Mouse (Mus musculus): ENCODE measurements around the gene Msn. TPM values are rescaled to one million over a fixed set of nuclear protein-coding genes. Genes with fewer than 3 reads are reported as not detected.

Msn gene
- polyA plus RNA-seq, 1 experiment from 2014 or later = 91.7 TPM

DNA sequence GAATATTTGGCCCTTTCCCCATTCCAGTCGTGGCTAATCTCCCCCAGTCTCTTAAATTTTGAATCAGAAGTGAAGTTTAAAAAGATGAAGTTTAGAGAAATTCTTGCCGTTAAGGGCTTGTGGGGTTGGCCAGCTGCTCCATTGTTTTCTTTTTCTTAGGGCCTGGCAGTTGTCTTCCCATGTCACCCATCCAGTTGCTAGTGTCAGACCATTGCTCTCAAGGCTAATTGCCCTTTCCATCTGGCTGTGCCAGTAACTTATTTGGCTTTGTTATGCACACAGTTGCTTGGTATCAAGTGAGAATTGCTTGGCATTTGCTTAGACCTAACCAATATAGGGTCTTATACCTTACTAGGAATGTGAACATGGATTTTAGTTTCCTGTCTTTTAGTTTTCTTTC, 24.2 kb downstream of the Msn start:
- no peaks in the 10 kb centered on the region for H3K4me1 ChIP-seq
- no peak overlapping the region for H3K27ac ChIP-seq (replicated peaks)
- no peak overlapping the region for H3K4me3 ChIP-seq
- 82% methylated on average over 2 of the region's 2 CpGs for WGBS
- H3K27me3 ChIP-seq (replicated peaks; ENCODE audit: low read depth, poor library complexity, severe bottlenecking) = peaks cover 12% of the 10 kb centered on the region; the same call in 1 of the 2 replicates
- no peak for DNase-seq (ENCODE audit: low spot score)
- H3K36me3 ChIP-seq (replicated peaks) = peaks cover 3% of the 10 kb centered on the region; the same call in 1 of the 2 replicates
- no peaks in the 10 kb centered on the region for H3K9me3 ChIP-seq

DNA sequence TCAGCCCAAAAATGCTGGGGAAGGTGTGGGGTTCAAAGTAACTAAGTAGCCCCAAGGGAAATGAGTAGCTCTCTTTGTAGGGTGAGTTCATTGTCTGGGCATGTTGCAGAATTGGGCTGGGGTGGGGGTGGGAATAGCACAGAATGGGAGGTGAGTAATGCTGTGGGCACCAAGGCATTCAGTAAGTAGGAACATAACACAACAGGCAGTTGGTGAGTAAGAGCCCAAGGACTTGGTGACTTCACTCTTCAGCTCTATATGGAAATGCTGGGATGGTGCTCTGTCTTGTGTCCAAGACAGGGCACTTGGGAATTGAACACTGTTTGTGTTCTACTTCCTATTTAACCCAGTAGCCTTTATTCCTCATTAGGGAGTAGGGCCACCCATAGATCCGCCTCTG, 26.1 kb downstream of the Msn start:
- H3K9me3 ChIP-seq = no peaks in the 10 kb centered on the region
- DNase-seq (ENCODE audit: low spot score) = no peak
- 79% methylated on average over 1 of the region's 1 CpGs for WGBS
- H3K36me3 ChIP-seq (replicated peaks) = no peaks in the 10 kb centered on the region; the same call in 1 of the 2 replicates
- peaks cover 6% of the 10 kb centered on the region; the same call in 1 of the 2 replicates for H3K27me3 ChIP-seq (replicated peaks; ENCODE audit: low read depth, poor library complexity, severe bottlenecking)
- H3K4me1 ChIP-seq = no peaks in the 10 kb centered on the region
- H3K27ac ChIP-seq (replicated peaks) = no peak overlapping the region
- H3K4me3 ChIP-seq = no peak overlapping the region

DNA sequence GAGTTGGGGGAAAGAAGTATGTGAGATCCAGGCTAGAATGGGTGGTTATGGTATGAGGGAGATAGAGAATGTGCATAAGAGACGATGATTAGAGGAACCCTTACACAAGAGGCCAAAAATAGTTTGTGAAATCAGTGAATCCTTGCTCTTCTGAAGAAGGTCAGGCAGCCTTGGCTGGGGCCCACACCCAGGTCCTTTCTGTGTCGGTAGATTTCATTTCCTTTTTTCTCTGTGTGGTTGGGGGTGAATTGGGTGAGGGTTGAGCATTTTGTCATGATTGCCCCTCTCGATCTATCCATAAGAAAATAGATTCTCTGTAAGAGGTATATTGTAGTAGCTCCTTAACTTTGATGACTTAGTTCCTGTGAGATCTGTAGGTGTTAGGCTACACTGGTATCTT, 31.0 kb downstream of the Msn start:
- Histone ChIP-seq H3K27ac (replicated peaks) (no peak overlapping the region), H3K27me3 (replicated peaks; ENCODE audit: low read depth, poor library complexity, severe bottlenecking) (peaks cover 4% of the 10 kb centered on the region; the same call in 1 of the 2 replicates), H3K9me3 (no peaks in the 10 kb centered on the region), H3K36me3 (replicated peaks) (no peaks in the 10 kb centered on the region), H3K4me3 (no peak overlapping the region), H3K4me1 (0 out of 2 replicates have a peak, but pooled peaks cover 4% of the 10 kb centered on the region)
- no peak for DNase-seq (ENCODE audit: low spot score)
- 86% methylated on average over 3 of the region's 3 CpGs for WGBS

DNA sequence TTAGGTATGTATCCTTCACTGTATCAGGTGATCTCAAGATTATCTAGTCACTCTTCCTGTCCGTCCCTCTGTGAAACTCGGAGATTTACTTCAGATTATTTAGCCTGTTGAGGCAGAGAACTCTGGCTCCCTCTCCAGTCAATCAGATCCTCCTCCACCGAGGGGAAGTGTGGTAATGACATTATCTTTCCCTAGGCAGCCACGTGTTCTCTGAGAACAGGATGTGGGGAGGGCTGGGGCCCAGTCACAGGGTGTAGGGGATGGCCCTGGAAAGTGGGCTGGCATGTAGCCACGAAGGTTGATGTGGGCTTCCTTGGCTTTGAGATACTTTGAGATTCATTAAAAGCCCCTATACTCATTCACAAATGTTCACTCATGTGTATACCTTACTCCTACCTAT, 34.3 kb downstream of the Msn start:
- Histone ChIP-seq H3K4me3 (no peak overlapping the region), H3K36me3 (replicated peaks) (no peaks in the 10 kb centered on the region), H3K27ac (replicated peaks) (no peak overlapping the region), H3K9me3 (no peaks in the 10 kb centered on the region), H3K27me3 (replicated peaks; ENCODE audit: low read depth, poor library complexity, severe bottlenecking) (peaks cover 11% of the 10 kb centered on the region; the same call in 1 of the 2 replicates), H3K4me1 (0 out of 2 replicates have a peak, but pooled peaks cover 4% of the 10 kb centered on the region)
- WGBS = 49% methylated on average over 5 of the region's 5 CpGs
- DNase-seq (ENCODE audit: low spot score) = peak; percentile 8

DNA sequence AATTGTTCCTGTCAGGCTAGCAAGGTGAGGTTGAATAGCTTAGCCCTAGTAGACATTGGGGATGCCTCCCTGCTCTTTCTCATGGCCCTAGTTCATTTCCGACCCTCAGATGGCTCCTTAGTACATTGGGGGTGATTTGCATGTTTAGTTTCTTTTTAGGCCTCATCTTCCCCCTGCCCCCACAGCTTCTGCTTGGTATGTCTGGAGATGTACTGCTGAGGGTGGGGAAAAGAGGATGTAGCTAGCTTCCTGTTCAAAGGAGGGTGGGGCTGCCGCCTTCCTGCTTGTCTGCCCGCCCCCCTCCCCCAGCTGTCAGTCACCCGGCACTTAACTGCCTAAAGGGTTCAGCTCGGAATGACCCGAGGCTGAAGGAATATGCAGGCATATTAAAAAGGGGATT, 34.8 kb downstream of the Msn start:
- Histone ChIP-seq H3K27me3 (replicated peaks; ENCODE audit: low read depth, poor library complexity, severe bottlenecking) (peaks cover 11% of the 10 kb centered on the region; the same call in 1 of the 2 replicates), H3K4me1 (0 out of 2 replicates have a peak, but pooled peaks cover 4% of the 10 kb centered on the region), H3K4me3 (no peak overlapping the region), H3K27ac (replicated peaks) (no peak overlapping the region), H3K36me3 (replicated peaks) (no peaks in the 10 kb centered on the region), H3K9me3 (no peaks in the 10 kb centered on the region)
- 59% methylated on average over 6 of the region's 6 CpGs for WGBS
- DNase-seq (ENCODE audit: low spot score) = peak; percentile 22

DNA sequence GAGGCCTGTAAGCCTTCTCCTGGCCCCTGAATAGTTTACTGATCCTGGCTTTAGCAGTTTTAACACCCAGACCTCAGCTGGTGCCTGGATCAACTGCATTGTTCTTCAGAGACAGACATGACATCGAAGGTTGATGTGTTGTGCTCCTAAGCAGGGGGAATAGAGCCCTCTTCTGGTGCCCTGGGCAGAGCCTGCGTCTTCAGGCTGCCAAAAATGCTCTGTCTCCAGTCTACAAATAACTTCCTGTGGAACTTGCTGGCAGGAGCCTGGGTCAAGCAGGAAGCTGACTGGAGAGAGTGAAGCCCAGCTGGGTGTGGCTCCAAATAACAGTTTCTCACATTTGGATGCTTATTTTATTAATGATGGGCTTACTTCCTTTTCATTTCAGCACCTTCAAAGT, 37.4 kb downstream of the Msn start:
- Histone ChIP-seq H3K4me1 (0 out of 2 replicates have a peak, but pooled peaks cover 4% of the 10 kb centered on the region), H3K36me3 (replicated peaks) (no peaks in the 10 kb centered on the region), H3K9me3 (no peaks in the 10 kb centered on the region), H3K27me3 (replicated peaks; ENCODE audit: low read depth, poor library complexity, severe bottlenecking) (peaks cover 11% of the 10 kb centered on the region; the same call in 1 of the 2 replicates), H3K4me3 (no peak overlapping the region), H3K27ac (replicated peaks) (no peak overlapping the region)
- DNase-seq (ENCODE audit: low spot score) = no peak
- WGBS = 53% methylated on average over 2 of the region's 2 CpGs

GRCm38 (mm10) chrX:96134243-96134661, 38.4 kb downstream of the Msn start:
- peaks cover 7% of the 10 kb centered on the region; the same call in 1 of the 2 replicates for H3K27me3 ChIP-seq (replicated peaks; ENCODE audit: low read depth, poor library complexity, severe bottlenecking)
- no peak overlapping the region for H3K27ac ChIP-seq (replicated peaks)
- no peaks in the 10 kb centered on the region for H3K9me3 ChIP-seq
- WGBS = 77% methylated on average over 5 of the region's 5 CpGs
- no peak for DNase-seq (ENCODE audit: low spot score)
- no peak overlapping the region for H3K4me3 ChIP-seq
- no peaks in the 10 kb centered on the region for H3K36me3 ChIP-seq (replicated peaks)
- H3K4me1 ChIP-seq = 0 out of 2 replicates have a peak, but pooled peaks cover 4% of the 10 kb centered on the region

DNA sequence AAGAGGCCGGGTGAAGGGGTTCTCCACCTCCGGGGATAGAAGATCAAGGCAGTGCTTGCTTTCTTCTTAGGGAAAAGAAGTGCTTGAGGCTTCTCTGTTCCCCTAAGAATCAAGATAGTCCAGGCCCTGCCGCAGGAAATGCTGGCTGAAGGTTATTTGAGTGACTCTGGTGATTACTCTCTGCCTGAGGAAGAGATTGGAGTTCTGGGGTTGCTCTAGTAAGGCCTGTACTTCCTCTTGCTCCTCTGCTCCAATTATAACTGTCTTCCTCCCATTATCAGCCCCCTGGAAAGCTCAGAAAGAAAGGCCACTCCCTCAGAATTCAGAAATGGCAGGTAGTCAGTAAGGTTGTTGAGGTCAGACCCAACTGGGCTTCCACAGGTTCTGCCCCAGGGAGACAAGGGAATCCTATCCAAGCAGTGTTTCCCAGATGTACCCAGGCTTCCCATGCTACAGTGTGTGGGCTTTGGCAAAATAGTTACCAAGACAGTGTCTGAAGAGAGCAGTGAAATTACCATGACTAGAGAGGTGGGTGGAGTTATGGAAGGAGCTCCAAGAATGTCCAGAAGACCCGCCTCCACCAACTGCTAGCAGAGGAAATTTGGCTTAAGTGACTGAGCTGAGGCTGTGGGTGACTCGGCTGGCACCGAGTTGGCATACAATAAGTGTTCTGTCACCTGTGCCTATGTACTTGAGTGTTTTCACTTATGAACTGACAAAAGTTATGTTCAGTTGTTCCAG, 39.2 kb downstream of the Msn start:
- H3K27me3 ChIP-seq (replicated peaks; ENCODE audit: low read depth, poor library complexity, severe bottlenecking) = peaks cover 7% of the 10 kb centered on the region; the same call in 1 of the 2 replicates
- H3K36me3 ChIP-seq (replicated peaks) = no peaks in the 10 kb centered on the region
- H3K4me1 ChIP-seq = 0 out of 2 replicates have a peak, but pooled peaks cover 4% of the 10 kb centered on the region
- no peaks in the 10 kb centered on the region for H3K9me3 ChIP-seq
- H3K27ac ChIP-seq (replicated peaks) = no peak overlapping the region
- DNase-seq (ENCODE audit: low spot score) = no peak
- WGBS = 78% methylated on average over 6 of the region's 6 CpGs
- no peak overlapping the region for H3K4me3 ChIP-seq

- DNase-seq (ENCODE audit: low spot score) = no peak
- no peak overlapping the region for H3K27ac ChIP-seq (replicated peaks)
- peaks cover 7% of the 10 kb centered on the region; the same call in 1 of the 2 replicates for H3K27me3 ChIP-seq (replicated peaks; ENCODE audit: low read depth, poor library complexity, severe bottlenecking)
- H3K4me3 ChIP-seq = no peak overlapping the region
- no peaks in the 10 kb centered on the region for H3K36me3 ChIP-seq (replicated peaks)
- H3K9me3 ChIP-seq = no peaks in the 10 kb centered on the region
- H3K4me1 ChIP-seq = 0 out of 2 replicates have a peak, but pooled peaks cover 3% of the 10 kb centered on the region
- WGBS = 91% methylated on average over 4 of the region's 4 CpGs
Observed at GRCm38 (mm10) chrX:96135581-96135980, 39.7 kb downstream of the Msn start.

DNA sequence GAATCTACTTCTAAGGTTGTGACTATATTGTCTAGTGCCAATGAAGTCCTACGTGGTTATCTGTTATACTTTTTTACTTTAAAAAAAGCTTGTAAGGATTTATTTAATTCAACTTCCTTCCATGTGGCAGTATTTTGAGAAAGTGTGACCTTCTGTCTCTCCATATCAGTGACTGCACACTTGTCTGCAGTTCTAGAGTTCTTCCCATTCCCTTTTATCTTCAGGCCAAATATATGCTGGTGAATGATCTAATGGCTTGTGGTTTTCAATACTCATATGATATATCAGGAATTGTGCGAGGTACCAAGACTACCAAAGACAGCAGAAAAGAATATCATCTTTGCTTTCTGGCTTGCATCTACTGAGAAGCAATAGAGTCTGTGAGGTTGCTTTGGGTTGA, 43.4 kb downstream of the Msn start:
- no peaks in the 10 kb centered on the region for H3K9me3 ChIP-seq
- DNase-seq (ENCODE audit: low spot score) = no peak
- WGBS = 85% methylated on average over 2 of the region's 2 CpGs

DNA sequence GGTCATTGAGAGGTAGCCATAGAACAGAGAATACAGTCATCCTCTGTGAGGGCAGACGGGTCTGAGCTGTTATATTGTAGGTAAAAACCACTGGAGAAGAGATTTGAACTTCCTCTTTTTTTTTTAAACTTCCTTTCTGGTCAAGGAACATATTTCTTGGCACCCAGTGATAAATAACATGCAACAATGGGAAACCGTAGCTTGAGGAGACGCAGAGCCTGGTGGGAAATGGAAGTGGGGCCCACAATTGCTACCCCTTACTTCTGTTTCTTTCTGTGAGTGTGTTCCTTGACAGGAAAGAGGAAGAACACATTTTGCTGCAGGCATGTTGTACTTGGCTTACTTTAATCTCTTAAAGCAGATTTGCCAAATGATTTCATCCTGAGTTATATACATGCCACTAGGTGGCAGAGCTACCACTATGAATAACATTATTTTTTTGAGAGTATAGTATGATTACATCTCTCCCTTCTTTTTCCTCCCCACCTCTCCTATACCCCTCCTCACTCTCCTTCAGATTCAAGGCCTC, 49.2 kb downstream of the Msn start:
- WGBS = 89% methylated on average over 3 of the region's 3 CpGs
- no peaks in the 10 kb centered on the region for H3K4me1 ChIP-seq
- H3K4me3 ChIP-seq = no peak overlapping the region
- no peaks in the 10 kb centered on the region for H3K27me3 ChIP-seq (replicated peaks; ENCODE audit: low read depth, poor library complexity, severe bottlenecking)
- H3K27ac ChIP-seq (replicated peaks) = no peak overlapping the region
- H3K36me3 ChIP-seq (replicated peaks) = no peaks in the 10 kb centered on the region
- no peaks in the 10 kb centered on the region for H3K9me3 ChIP-seq
- no peak for DNase-seq (ENCODE audit: low spot score)

More for the DNA sequence above, 43.4 kb downstream of the Msn start:
- no peaks in the 10 kb centered on the region for H3K4me1 ChIP-seq
- no peaks in the 10 kb centered on the region for H3K36me3 ChIP-seq (replicated peaks)
- no peak overlapping the region for H3K4me3 ChIP-seq
- no peak overlapping the region for H3K27ac ChIP-seq (replicated peaks)
- no peaks in the 10 kb centered on the region for H3K27me3 ChIP-seq (replicated peaks; ENCODE audit: low read depth, poor library complexity, severe bottlenecking)

GRCm38 (mm10) chrX:96148217-96148616, 52.4 kb downstream of the Msn start:
- Histone ChIP-seq H3K4me3 (no peak overlapping the region), H3K4me1 (no peaks in the 10 kb centered on the region), H3K9me3 (no peaks in the 10 kb centered on the region), H3K36me3 (replicated peaks) (0 out of 2 replicates have a peak, but pooled peaks cover 4% of the 10 kb centered on the region), H3K27ac (replicated peaks) (no peak overlapping the region), H3K27me3 (replicated peaks; ENCODE audit: low read depth, poor library complexity, severe bottlenecking) (no peaks in the 10 kb centered on the region)
- whole genome bisulfite sequencing = 80% methylated on average over 2 of the region's 2 CpGs
- no peak for DNase-seq (ENCODE audit: low spot score)

DNA sequence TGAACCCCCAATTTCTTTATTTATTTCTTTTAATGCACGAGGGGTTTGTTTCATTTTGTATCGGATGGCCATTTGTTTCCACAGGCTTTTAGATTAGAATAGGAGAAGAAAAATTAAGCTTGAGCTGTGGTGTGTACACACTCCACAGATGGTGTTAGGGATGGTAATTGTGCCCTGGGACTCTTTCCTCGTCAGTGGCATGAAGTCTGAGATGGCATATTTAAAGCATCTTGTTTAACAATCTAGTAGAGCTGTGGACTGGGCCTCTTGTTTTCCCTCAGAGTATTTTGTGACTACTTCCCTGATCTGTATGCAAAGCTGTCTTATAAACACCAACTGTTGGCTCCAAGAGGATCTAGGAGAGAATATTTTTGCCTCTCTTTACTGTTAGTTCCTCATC, 57.5 kb downstream of the Msn start:
- H3K4me1 ChIP-seq = no peaks in the 10 kb centered on the region
- DNase-seq (ENCODE audit: low spot score) = no peak
- H3K27ac ChIP-seq (replicated peaks) = no peak overlapping the region
- no peak overlapping the region for H3K4me3 ChIP-seq
- no peaks in the 10 kb centered on the region for H3K27me3 ChIP-seq (replicated peaks; ENCODE audit: low read depth, poor library complexity, severe bottlenecking)
- peaks cover 26% of the 10 kb centered on the region for H3K36me3 ChIP-seq (replicated peaks)
- 93% methylated on average over 3 of the region's 3 CpGs for WGBS
- H3K9me3 ChIP-seq = no peaks in the 10 kb centered on the region
